Mouse (Mus musculus) intestine, embryonic 16.5 days (tissue): ENCODE measurements at regions not wholly inside any gene's neighbourhood (a gene's known extent, or its start where the extent isn't known, plus 50 kb on each side); places are given as distances from the start of the nearest gene placed in this dataset.
"Not testable (repeated sequence)": the region's sequence is repeated elsewhere in the genome, so short reads cannot be mapped to it uniquely, and the experiment has no call there.

Experiments used
- ATAC-seq: fragments of 200-750 bp; cut with Nextera tagmentation; 2 replicates; pipeline ENCODE4 v1.8.0; 2017; ENCODE audit warnings: moderate TSS enrichment, moderate library complexity
- H3K27ac ChIP-seq: fragments of 300-500 bp; sonication (generic); 2 replicates; pipeline ENCODE4 v1.5.1; 2014; ENCODE audit warnings: mild to moderate bottlenecking, low read length
- H3K27me3 ChIP-seq: fragments of 300-500 bp; sonication (generic); replicated peaks from 2 replicates; pipeline ENCODE4 v1.6.1; 2014; ENCODE audit warnings: low read length, control low read depth, mixed read lengths; ENCODE audit not compliant: control insufficient read depth, insufficient read depth
- H3K36me3 ChIP-seq: fragments of 300-500 bp; sonication (generic); 2 replicates; pipeline ENCODE4 v1.6.1; 2014; ENCODE audit warnings: low read length, control low read depth; ENCODE audit not compliant: control insufficient read depth, insufficient read depth
- H3K4me1 ChIP-seq: fragments of 300-500 bp; sonication (generic); 2 replicates; pipeline ENCODE4 v1.6.1; 2014; ENCODE audit warnings: low read length, control low read depth, mixed read lengths; ENCODE audit not compliant: control insufficient read depth, insufficient read depth
- H3K4me2 ChIP-seq: fragments of 300-500 bp; sonication (generic); 2 replicates; pipeline ENCODE4 v1.6.1; 2014; ENCODE audit warnings: low read depth, low read length, control low read depth
- H3K4me3 ChIP-seq: fragments of 300-500 bp; sonication (generic); 2 replicates; pipeline ENCODE4 v1.5.1; 2014; ENCODE audit warnings: mild to moderate bottlenecking, low read length
- H3K9ac ChIP-seq: fragments of 300-500 bp; sonication (generic); 2 replicates; pipeline ENCODE4 v1.6.1; 2014; ENCODE audit warnings: low read depth, low read length
- H3K9me3 ChIP-seq: fragments of 300-500 bp; sonication (generic); 2 replicates; pipeline ENCODE4 v1.6.1; 2016; ENCODE audit warnings: low read length, control low read depth; ENCODE audit not compliant: control insufficient read depth
- WGBS: fragments of 180-500 bp; shearing (Covaris S2); extraction: QIAGEN DNeasy Blood & Tissue Kit; methylation state at CpG from one replicate; pipeline ENCODE4 v1.1.7; 2014; 5-methylcytosine and 5-hydroxymethylcytosine counted together

DNA sequence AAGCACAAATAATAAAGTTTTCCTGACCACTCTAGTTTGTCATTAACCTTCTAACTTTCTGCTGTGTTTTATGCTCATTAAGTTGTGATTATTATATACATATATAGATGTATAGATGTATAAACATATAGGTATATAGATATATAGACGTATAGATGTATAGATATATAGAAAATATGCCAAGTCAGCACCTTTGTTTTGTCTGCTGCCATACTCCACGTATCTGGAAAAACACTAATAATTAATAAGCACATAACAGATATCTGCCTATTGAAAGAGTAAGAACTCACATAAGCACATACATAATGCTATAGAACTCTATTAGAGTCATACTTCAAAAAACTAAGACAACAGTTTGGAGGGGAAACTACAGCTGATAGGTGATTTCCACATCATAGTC lies 161.3 kb upstream of the Gap43 start:
- no peaks in the 10 kb centered on the region for H3K27me3 ChIP-seq
- no peak overlapping the region for H3K27ac ChIP-seq
- no peak for ATAC-seq
- no peaks in the 10 kb centered on the region for H3K36me3 ChIP-seq
- WGBS, result 89% methylated on average over 2 of the region's 2 CpGs
- no peaks in the 10 kb centered on the region for H3K4me1 ChIP-seq
- H3K4me3 ChIP-seq, result no peak overlapping the region
- H3K9ac ChIP-seq, result no peak overlapping the region
- no peak overlapping the region for H3K4me2 ChIP-seq
- no peaks in the 10 kb centered on the region for H3K9me3 ChIP-seq

GRCm38 (mm10) chr16:42501109-42501508 lies 160.7 kb upstream of the Gap43 start:
- 47% methylated on average over 3 of the region's 3 CpGs for WGBS
- not testable (repeated sequence) for ATAC-seq, H3K27me3 ChIP-seq, H3K9ac ChIP-seq, H3K36me3 ChIP-seq, H3K4me3 ChIP-seq, H3K4me1 ChIP-seq, H3K27ac ChIP-seq, H3K4me2 ChIP-seq, H3K9me3 ChIP-seq

DNA sequence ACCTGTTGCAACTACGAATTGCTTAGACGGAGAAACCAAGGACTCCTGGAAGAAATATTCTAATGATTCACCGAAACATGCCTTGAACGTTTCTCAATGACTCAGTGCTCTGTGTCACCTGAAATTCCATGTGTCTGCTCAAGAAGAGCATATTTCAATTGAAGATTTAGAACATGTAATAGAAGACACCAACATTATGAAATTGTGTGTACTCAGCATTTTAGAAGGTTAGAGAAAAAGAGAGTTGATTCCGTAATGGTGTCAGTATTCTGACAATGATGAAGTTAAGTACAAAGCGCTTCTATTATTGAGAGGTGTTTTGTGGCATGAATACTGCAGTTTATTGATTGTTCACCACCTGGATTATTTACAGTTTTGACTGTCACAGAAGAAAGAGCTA lies 159.1 kb upstream of the Gap43 start:
- no peaks in the 10 kb centered on the region for H3K36me3 ChIP-seq
- no peak overlapping the region for H3K4me3 ChIP-seq
- no peaks in the 10 kb centered on the region for H3K4me1 ChIP-seq
- no peaks in the 10 kb centered on the region for H3K27me3 ChIP-seq
- no peak overlapping the region for H3K27ac ChIP-seq
- no peak overlapping the region for H3K9ac ChIP-seq
- no peaks in the 10 kb centered on the region for H3K9me3 ChIP-seq
- H3K4me2 ChIP-seq, result no peak overlapping the region
- WGBS, result 91% methylated on average over 6 of the region's 6 CpGs
- no peak for ATAC-seq

- H3K36me3 ChIP-seq, result no peaks in the 10 kb centered on the region
- H3K4me3 ChIP-seq, result no peak overlapping the region
- H3K27ac ChIP-seq, result no peak overlapping the region
- no peak overlapping the region for H3K9ac ChIP-seq
- no peaks in the 10 kb centered on the region for H3K4me1 ChIP-seq
- no peaks in the 10 kb centered on the region for H3K9me3 ChIP-seq
- no peak for ATAC-seq
- no peak overlapping the region for H3K4me2 ChIP-seq
- 80% methylated on average over 2 of the region's 2 CpGs for WGBS
- H3K27me3 ChIP-seq, result no peaks in the 10 kb centered on the region
Observed at GRCm38 (mm10) chr16:42498368-42498767, 157.9 kb upstream of the Gap43 start.

DNA sequence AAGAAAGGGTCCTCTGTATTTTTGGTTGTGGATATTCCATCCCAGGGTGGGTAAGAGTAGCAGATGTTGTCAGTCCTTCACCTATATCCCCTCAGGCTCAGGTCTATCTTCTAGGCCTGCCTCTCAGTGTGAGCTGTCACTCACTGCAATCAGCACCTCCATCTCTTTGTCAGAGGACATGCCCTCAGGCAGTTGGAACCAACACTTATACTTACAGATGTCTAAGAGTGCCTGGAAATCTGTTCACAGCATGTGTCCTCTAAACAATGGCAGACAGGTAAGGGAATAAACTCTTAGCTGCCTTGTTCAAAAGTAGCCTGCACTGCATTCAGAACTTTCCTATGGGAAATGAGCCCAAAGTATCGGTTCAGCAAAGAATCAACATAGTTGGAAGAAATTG lies 153.1 kb upstream of the Gap43 start:
- no peaks in the 10 kb centered on the region for H3K9me3 ChIP-seq
- H3K4me1 ChIP-seq, result no peaks in the 10 kb centered on the region
- H3K27ac ChIP-seq, result no peak overlapping the region
- WGBS, result 91% methylated on average over 1 of the region's 1 CpGs
- H3K4me2 ChIP-seq, result no peak overlapping the region
- no peaks in the 10 kb centered on the region for H3K36me3 ChIP-seq
- no peak overlapping the region for H3K9ac ChIP-seq
- no peak for ATAC-seq
- no peaks in the 10 kb centered on the region for H3K27me3 ChIP-seq
- no peak overlapping the region for H3K4me3 ChIP-seq

DNA sequence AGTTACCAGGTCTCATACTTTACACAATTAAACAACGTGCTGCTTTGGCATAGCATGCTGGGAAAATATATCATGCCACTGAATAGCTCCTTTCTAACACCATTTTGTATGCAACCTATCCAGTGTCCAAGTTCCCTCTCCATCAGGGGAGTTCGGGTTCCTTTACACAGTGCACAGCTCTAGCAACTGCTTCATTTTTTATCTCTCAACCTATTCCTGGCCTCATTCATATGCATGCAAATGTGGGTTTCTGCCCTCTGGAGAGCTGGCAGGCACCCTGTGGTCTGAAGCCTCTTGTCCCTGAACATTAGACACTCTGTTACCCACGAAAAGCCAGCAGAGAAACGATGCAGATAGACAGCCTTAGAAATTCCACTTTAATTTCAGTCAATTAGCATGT lies 148.3 kb upstream of the Gap43 start:
- Histone ChIP-seq H3K9me3 (no peaks in the 10 kb centered on the region), H3K4me1 (no peaks in the 10 kb centered on the region), H3K27me3 (no peaks in the 10 kb centered on the region), H3K9ac (no peak overlapping the region), H3K27ac (no peak overlapping the region), H3K4me2 (no peak overlapping the region), H3K4me3 (no peak overlapping the region), H3K36me3 (no peaks in the 10 kb centered on the region)
- no peak for ATAC-seq
- WGBS, result 58% methylated on average over 4 of the region's 4 CpGs

DNA sequence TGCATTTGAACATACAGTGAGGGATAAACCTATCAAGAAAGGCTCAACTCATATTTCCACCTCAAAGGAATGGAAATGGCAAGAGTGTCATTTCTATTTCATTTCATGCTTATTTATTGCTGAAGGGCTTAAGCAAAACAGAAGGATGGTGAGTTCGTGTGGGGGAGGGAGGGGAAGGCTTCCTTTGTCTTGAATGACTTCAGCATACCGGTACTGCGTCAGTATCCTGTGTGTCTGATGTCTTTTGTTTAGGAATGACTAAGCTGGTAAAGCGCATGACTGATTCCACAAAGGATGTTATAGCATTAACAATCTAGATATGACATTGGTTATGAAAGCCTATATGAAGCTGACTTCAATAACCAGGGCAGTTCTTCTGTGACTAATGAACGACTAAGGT lies 139.5 kb upstream of the Gap43 start:
- ATAC-seq, result no peak
- no peak overlapping the region for H3K4me2 ChIP-seq
- H3K27me3 ChIP-seq, result no peaks in the 10 kb centered on the region
- H3K9ac ChIP-seq, result no peak overlapping the region
- H3K27ac ChIP-seq, result no peak overlapping the region
- no peak overlapping the region for H3K4me3 ChIP-seq
- no peaks in the 10 kb centered on the region for H3K9me3 ChIP-seq
- H3K4me1 ChIP-seq, result no peaks in the 10 kb centered on the region
- H3K36me3 ChIP-seq, result no peaks in the 10 kb centered on the region
- WGBS, result 66% methylated on average over 5 of the region's 5 CpGs

GRCm38 (mm10) chr16:42466976-42467375 lies 126.5 kb upstream of the Gap43 start:
- Histone ChIP-seq H3K4me3 (no peak overlapping the region), H3K9ac (no peak overlapping the region), H3K36me3 (no peaks in the 10 kb centered on the region), H3K27ac (no peak overlapping the region), H3K4me2 (no peak overlapping the region), H3K4me1 (no peaks in the 10 kb centered on the region), H3K27me3 (no peaks in the 10 kb centered on the region), H3K9me3 (no peaks in the 10 kb centered on the region)
- ATAC-seq, result no peak
- 84% methylated on average over 1 of the region's 1 CpGs for WGBS

DNA sequence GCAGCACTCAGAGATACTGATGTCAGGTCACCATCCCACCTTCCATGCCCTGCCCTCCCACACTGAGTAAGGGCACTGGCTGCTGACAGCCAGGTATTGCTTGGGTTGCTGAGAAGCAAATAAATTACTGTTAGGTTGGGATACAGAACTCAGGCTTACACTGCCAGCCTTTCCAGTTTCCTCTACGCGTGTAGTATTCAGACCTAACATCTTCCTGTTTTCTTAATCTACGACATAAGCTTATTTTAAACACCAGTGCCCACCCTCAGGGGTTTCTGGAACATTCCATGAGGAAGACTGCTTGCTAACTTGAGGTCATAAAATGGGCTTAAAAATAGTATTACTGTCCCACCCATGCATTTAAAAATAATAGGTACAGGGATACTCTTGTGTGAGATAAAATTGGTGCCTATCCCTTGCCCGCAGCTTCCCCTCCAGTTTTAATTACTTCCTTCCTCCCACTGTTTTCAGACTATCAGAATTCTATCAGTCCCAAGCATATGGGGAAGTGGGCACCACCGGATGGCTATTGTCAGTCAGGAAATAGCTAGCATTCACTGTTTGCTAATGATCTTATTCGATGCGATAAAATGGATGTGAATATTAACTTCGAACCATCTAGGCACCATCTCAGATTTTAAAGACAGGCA lies 116.0 kb upstream of the Gap43 start:
- H3K4me1 ChIP-seq, result no peaks in the 10 kb centered on the region
- no peak overlapping the region for H3K27ac ChIP-seq

DNA sequence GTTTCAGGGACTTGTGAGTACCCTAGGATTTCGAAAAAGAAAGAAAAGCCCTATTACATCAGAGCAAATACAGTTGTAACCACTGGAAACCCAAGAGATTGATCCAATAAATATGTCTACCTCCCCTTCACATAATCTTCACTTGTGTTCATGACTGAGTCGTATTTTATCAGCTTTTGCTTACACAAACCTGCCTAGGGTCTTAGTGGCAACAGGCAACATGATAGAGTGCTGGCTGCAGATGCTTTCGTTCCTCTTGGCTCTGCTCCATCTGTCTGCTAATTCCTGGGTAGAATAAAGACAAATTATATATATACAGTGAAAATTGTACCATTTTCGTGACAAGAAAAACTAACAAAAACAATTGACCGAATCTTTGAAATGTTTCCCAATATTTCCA lies 112.9 kb upstream of the Gap43 start:
- H3K27ac ChIP-seq, result no peak overlapping the region
- no peaks in the 10 kb centered on the region for H3K4me1 ChIP-seq
- H3K27me3 ChIP-seq, result no peaks in the 10 kb centered on the region
- H3K9me3 ChIP-seq, result no peaks in the 10 kb centered on the region
- H3K4me2 ChIP-seq, result no peak overlapping the region
- no peak for ATAC-seq
- H3K9ac ChIP-seq, result no peak overlapping the region
- 53% methylated on average over 5 of the region's 5 CpGs for WGBS
- H3K4me3 ChIP-seq, result no peak overlapping the region
- H3K36me3 ChIP-seq, result no peaks in the 10 kb centered on the region

More for the DNA sequence above, 116.0 kb upstream of the Gap43 start:
- Histone ChIP-seq H3K36me3 (no peaks in the 10 kb centered on the region), H3K4me3 (no peak overlapping the region), H3K9ac (no peak overlapping the region), H3K9me3 (no peaks in the 10 kb centered on the region), H3K27me3 (no peaks in the 10 kb centered on the region), H3K4me2 (no peak overlapping the region)
- ATAC-seq, result no peak
- 75% methylated on average over 8 of the region's 8 CpGs for WGBS
